Mouse (Mus musculus) cerebellum, adult 2 months (tissue): ENCODE measurements around the gene Pcolce. TPM values are rescaled to one million over a fixed set of nuclear protein-coding genes. Genes with fewer than 3 reads are reported as not detected.

Experiments used
- DNase-seq, 2 experiments: peaks; one replicate each; pipeline ENCODE4 v3.0.0; 2021
- H3K27ac ChIP-seq: fragments of 200-500 bp; 2 replicates; pipeline ENCODE4 v1.5.1; 2012; ENCODE audit warnings: low read length, control low read depth, inconsistent platforms; ENCODE audit not compliant: insufficient read depth
- H3K27me3 ChIP-seq: fragments of 200-500 bp; 2 replicates; pipeline ENCODE4 v1.6.1; 2012; ENCODE audit warnings: inconsistent platforms, mild to moderate bottlenecking, low read length, moderate library complexity; ENCODE audit not compliant: control insufficient read depth, insufficient read depth
- H3K4me1 ChIP-seq: fragments of 200-500 bp; 2 replicates; pipeline ENCODE4 v1.6.1; 2011; ENCODE audit warnings: low read length; ENCODE audit not compliant: control insufficient read depth, insufficient read depth
- H3K4me3 ChIP-seq: fragments of 200-500 bp; replicated peaks from 2 replicates; pipeline ENCODE3; 2011; ENCODE audit warnings: mild to moderate bottlenecking, low read depth, low read length, control low read depth; ENCODE audit not compliant: insufficient read depth
- CTCF ChIP-seq: fragments of 200-500 bp; IDR thresholded peaks from 2 replicates; pipeline ENCODE4 v1.5.1; 2011; ENCODE audit warnings: low read depth, mild to moderate bottlenecking, control low read depth, low read length, moderate library complexity, borderline replicate concordance; ENCODE audit not compliant: insufficient read depth
- POLR2A ChIP-seq: fragments of 200-500 bp; IDR thresholded peaks from 2 replicates; pipeline ENCODE4 v1.6.1; 2011; ENCODE audit warnings: low read length, control low read depth, borderline replicate concordance; ENCODE audit not compliant: insufficient read depth
- WGBS: fragments of 180-500 bp; shearing (Covaris S2); methylation state at CpG from one replicate; pipeline ENCODE4 v1.1.7; 2018; 5-methylcytosine and 5-hydroxymethylcytosine counted together
- polyA plus RNA-seq: library from polyadenylated mRNA; depleted of rRNA; stranded (reverse); fragments of >200 nt; gene quantifications from 2 replicates; pipeline ENCODE4 v1.2.3, GENCODE M21; 2012

The Pcolce gene
- polyA plus RNA-seq, 1 experiment: 11.3 TPM

GRCm38 (mm10) chr5:137610056-137610455 lies 3.5 kb downstream of the Pcolce start:
- DNase-seq: no peak
- no peak overlapping the region for H3K4me3 ChIP-seq
- 86% methylated on average over 4 of the region's 4 CpGs for WGBS
- TF ChIP-seq CTCF (no peak), POLR2A (no peak)
- no peak overlapping the region for H3K27ac ChIP-seq
- H3K4me1 ChIP-seq: peaks cover 3% of the 10 kb centered on the region; the same call in 1 of the 2 replicates
- no peaks in the 10 kb centered on the region for H3K27me3 ChIP-seq

GRCm38 (mm10) chr5:137609292-137609691 lies 4.3 kb downstream of the Pcolce start:
- Histone ChIP-seq H3K27me3 (no peaks in the 10 kb centered on the region), H3K4me1 (peaks cover 3% of the 10 kb centered on the region; the same call in 1 of the 2 replicates), H3K27ac (no peak overlapping the region), H3K4me3 (no peak overlapping the region)
- no peak for DNase-seq
- WGBS: 73% methylated on average over 3 of the region's 3 CpGs
- TF ChIP-seq POLR2A (no peak), CTCF (no peak)

- DNase-seq: no peak
- 29% methylated on average over 22 of the region's 23 CpGs for WGBS
- Histone ChIP-seq H3K4me3 (no peak overlapping the region), H3K27ac (no peak overlapping the region), H3K27me3 (no peaks in the 10 kb centered on the region), H3K4me1 (peaks cover 3% of the 10 kb centered on the region; the same call in 1 of the 2 replicates)
- TF ChIP-seq CTCF: no peak
- TF ChIP-seq POLR2A: no peak
Measured at GRCm38 (mm10) chr5:137608654-137609190, 4.9 kb downstream of the Pcolce start.

- Histone ChIP-seq H3K4me1 (peaks cover 3% of the 10 kb centered on the region; the same call in 1 of the 2 replicates), H3K27me3 (no peaks in the 10 kb centered on the region), H3K4me3 (no peak overlapping the region), H3K27ac (no peak overlapping the region)
- DNase-seq: no peak
- no peak for TF ChIP-seq POLR2A
- no peak for TF ChIP-seq CTCF
- WGBS: 26% methylated on average over 26 of the region's 26 CpGs
Measured at GRCm38 (mm10) chr5:137607860-137608653, 5.5 kb downstream of the Pcolce start.

DNA sequence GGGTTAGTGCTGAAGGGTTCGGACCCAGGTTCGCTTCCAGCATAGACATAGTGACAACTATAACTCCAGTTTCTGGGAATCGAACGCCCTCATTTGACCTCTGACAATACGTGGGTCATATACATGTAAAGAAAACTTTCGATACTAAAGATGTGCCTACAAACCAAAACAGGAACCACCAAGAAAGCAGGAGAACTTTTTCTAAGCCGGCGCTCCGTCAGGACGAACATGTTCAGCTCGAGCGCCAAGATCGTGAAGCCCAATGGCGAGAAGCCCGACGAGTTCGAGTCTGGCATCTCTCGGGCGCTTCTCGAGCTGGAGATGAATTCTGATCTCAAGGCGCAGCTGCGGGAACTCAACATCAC lies 12.2 kb downstream of the Pcolce start:
- H3K27ac ChIP-seq: no peak overlapping the region

DNA sequence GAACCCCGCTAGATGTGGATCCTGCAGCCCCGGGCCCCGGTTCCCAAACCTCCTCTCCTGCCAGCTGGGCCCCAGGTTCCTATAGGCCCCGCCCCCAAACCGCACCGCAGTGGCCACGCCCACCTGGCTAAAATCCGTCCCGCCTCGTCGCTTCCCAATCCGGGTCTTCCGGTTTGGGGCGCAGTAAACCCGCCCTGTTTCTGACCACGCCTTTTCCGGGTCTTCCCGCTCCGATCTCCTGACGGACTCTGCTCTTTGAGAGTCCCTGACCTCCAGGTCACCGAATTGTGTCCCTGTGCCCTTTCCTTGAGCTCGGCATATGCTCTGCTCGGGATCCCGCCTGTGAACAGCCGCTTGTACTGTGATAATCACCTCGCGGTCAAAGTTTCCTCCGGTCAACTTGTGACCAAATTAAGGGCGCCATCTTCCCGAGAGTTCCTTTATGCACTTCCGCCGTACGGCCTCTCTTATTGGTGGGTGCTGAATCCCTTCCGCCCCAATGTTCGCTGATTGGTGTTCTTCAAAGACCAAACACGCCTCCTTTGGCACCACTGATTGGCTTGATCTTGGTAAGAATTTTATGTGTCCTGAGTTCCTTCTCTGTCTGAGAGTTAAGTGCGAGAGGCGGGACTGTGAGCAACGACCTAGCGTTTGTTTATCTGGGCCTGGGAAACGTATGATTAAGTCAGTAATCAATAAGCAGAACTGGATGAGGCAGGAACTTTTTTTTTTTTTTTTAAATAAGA lies 12.8 kb downstream of the Pcolce start, which contains the start of gene Mospd3:
Mospd3 (minus strand) TSS at position 440 of the 746 bp plus-strand sequence.
- under 1% methylated on average over 41 of the region's 41 CpGs for WGBS
- no peaks in the 10 kb centered on the region for H3K27me3 ChIP-seq
- peak within 1 kb of the TSS; percentile 83 for H3K27ac ChIP-seq
- TF ChIP-seq POLR2A: peak; percentile 62; the same call in 1 of the 2 replicates
- TF ChIP-seq CTCF: no peak
- DNase-seq: peak; percentile 96 to 98
- peak within 1 kb of the TSS; percentile 99 for H3K4me3 ChIP-seq
- H3K4me1 ChIP-seq: peaks cover 9% of the 10 kb centered on the region

More for the DNA sequence above, 12.2 kb downstream of the Pcolce start:
- TF ChIP-seq POLR2A (no peak), CTCF (no peak)
- Histone ChIP-seq H3K4me3 (peak overlapping the region; percentile 99), H3K27me3 (no peaks in the 10 kb centered on the region), H3K4me1 (peaks cover 9% of the 10 kb centered on the region)
- WGBS: under 1% methylated on average over 22 of the region's 22 CpGs
- DNase-seq: peak in 1 of 2 experiments; percentile 28

- Histone ChIP-seq H3K4me3 (peak overlapping the region; percentile 99), H3K27me3 (no peaks in the 10 kb centered on the region), H3K4me1 (peaks cover 9% of the 10 kb centered on the region), H3K27ac (peak overlapping the region; percentile 51; the same call in 1 of the 2 replicates)
- no peak for DNase-seq
- WGBS: under 1% methylated on average over 19 of the region's 19 CpGs
- no peak for TF ChIP-seq POLR2A
- no peak for TF ChIP-seq CTCF
Measured at GRCm38 (mm10) chr5:137600281-137600618, 13.3 kb downstream of the Pcolce start.

- Histone ChIP-seq H3K4me3 (peak overlapping the region; percentile 99), H3K27me3 (no peaks in the 10 kb centered on the region), H3K4me1 (peaks cover 9% of the 10 kb centered on the region), H3K27ac (no peak overlapping the region)
- WGBS: 25% methylated on average over 9 of the region's 9 CpGs
- DNase-seq: peak in 1 of 2 experiments; percentile 16
- TF ChIP-seq POLR2A (no peak), CTCF (no peak)
Measured at GRCm38 (mm10) chr5:137599600-137599999, 14.0 kb downstream of the Pcolce start.
